Mouse (Mus musculus) Muller cell, postnatal 12 days (primary cell): ENCODE measurements around the gene Mtfr1l.

Experiments used
- DNase-seq: peaks from one replicate; pipeline ENCODE4 v3.0.0-alpha.2; 2015; ENCODE audit errors: inconsistent ontology term

Gene Mtfr1l

GRCm38 (mm10) chr4:134557626-134558249 lies 22.6 kb upstream of the Mtfr1l start:
- no peak for DNase-seq

- no peak for DNase-seq
Measured at GRCm38 (mm10) chr4:134555956-134556580, 20.9 kb upstream of the Mtfr1l start.

- DNase-seq = peak; percentile 14
Measured at GRCm38 (mm10) chr4:134553631-134554030, 18.4 kb upstream of the Mtfr1l start.

- DNase-seq = peak; percentile 81
Measured at GRCm38 (mm10) chr4:134551494-134552316, 16.5 kb upstream of the Mtfr1l start, which contains the start of gene Selenon. Gene Selenon (minus strand): TSS chr4:134552166.

GRCm38 (mm10) chr4:134549899-134550298 lies 14.7 kb upstream of the Mtfr1l start:
- no peak for DNase-seq

GRCm38 (mm10) chr4:134548169-134548938 lies 13.2 kb upstream of the Mtfr1l start:
- DNase-seq = peak; percentile 48

GRCm38 (mm10) chr4:134546814-134547705 lies 11.9 kb upstream of the Mtfr1l start:
- DNase-seq = peak; percentile 33

GRCm38 (mm10) chr4:134543261-134543660 lies 8.1 kb upstream of the Mtfr1l start:
- DNase-seq = peak; percentile 95

- no peak for DNase-seq
Measured at GRCm38 (mm10) chr4:134542726-134543125, 7.5 kb upstream of the Mtfr1l start.

GRCm38 (mm10) chr4:134538997-134539580 lies 3.9 kb upstream of the Mtfr1l start:
- no peak for DNase-seq

- DNase-seq = peak; percentile 59
Measured at GRCm38 (mm10) chr4:134535787-134536151, 582 bp upstream of the Mtfr1l start.

GRCm38 (mm10) chr4:134534124-134534886 lies 882 bp downstream of the Mtfr1l start:
- DNase-seq = peak; percentile 84

- no peak for DNase-seq
Measured at GRCm38 (mm10) chr4:134533421-134533820, 1.8 kb downstream of the Mtfr1l start.

GRCm38 (mm10) chr4:134532928-134533327 lies 2.3 kb downstream of the Mtfr1l start:
- DNase-seq = no peak

GRCm38 (mm10) chr4:134526220-134526619 lies 9.0 kb downstream of the Mtfr1l start:
- DNase-seq = no peak

GRCm38 (mm10) chr4:134525806-134526205 lies 9.4 kb downstream of the Mtfr1l start:
- no peak for DNase-seq

GRCm38 (mm10) chr4:134523447-134523846 lies 11.7 kb downstream of the Mtfr1l start:
- DNase-seq = no peak

GRCm38 (mm10) chr4:134519281-134519680 lies 15.9 kb downstream of the Mtfr1l start:
- DNase-seq = no peak

GRCm38 (mm10) chr4:134518541-134518940 lies 16.6 kb downstream of the Mtfr1l start:
- no peak for DNase-seq

- DNase-seq = no peak
Measured at GRCm38 (mm10) chr4:134517719-134518118, 17.5 kb downstream of the Mtfr1l start.
